Mouse (Mus musculus) kidney, adult 11 months (tissue): ENCODE data around the gene Chp2.
"Not testable (repeated sequence)": the region's sequence is repeated elsewhere in the genome, so short reads cannot be mapped to it uniquely, and the experiment has no call there.

ENCODE experiments used
- DNase-seq: peaks from one replicate; pipeline ENCODE4 v3.0.0; 2022

The Chp2 gene

DNA sequence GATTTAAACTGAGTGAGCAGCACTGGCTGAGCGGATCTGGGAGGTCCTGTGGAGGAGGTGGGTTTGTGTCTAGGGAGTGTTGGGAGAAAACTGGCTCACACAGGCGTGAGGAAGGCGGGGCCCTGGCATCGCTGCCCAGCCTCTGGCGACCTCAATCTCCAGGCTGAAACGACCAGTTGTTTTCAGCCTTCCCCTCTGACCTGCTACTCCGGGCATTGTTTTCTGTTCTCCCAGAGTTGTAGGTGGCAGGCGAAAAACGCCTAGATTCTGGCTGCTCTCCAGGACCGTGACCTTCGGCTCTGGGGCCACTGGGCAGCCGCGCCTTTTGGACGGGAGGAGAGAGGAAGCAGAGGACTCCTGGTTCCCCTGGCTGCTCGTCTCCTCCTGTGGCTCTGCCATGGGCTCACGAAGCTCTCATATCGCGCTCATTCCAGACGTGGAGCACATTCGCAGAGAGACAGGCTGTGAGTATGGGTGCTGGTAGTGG is at the start of gene Chp2:
TSS of gene Chp2 (plus strand) at position 182 of the 487 bp plus-strand sequence.
- DNase-seq, result peak; percentile 19

DNA sequence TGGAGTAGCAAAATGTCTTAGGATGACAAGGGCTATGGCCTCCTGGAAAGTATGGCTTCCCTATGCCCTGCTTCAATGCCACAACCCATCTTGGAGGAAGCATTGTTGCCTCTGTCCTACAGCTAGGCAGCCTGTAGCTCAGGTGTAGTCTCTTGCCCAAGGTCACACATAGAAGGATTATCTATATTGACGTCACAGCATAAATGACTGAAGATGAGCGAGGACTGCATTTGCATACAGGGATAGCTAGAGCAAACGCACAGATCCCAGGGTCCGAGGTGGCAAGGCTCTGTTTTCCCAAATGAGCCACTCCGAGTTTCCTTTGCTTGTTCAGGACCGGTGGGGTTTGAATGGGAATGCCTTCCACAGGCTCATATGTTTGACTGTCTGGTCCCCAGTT is 48.6 kb upstream of the Chp2 start:
- DNase-seq, result no peak

DNA sequence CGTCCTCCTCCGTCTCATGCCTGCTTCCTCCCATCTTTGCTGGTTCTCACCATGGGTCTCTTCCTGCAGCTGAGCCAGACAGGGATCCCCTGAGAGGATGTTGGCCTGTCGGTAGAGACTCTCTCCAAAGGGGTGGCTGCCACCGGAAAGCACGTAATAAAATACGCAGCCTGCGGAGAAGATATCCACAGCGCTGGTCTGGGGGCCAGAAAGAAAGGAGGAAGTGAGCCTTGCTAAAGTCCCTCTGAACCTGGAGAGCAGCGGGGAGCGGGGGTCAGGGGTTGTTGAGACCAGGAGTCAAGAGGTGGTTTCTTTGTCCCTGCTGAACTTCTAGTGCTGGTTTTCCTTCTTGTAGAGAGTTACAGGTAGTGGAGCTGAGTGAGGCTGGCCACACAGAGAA is 47.7 kb upstream of the Chp2 start:
- DNase-seq, result no peak

DNA sequence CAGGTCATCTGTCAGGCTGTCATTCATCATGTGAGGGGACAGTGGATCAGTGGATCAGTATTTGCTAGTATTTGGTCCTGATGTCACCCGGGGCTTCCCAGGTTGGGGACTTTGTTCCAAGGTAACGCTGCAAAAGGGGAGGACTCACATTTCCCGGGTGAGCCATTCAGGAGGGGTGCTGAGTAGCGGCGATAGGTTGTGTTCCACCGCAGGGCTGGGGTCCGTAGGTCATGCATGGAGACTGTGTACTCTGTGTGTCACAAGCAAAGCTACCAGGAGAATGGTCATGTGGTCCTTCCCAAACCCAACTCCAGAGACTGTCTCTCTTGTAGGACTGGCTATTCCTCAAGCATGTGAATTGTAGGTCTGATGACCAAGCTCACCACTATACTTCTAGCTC is 38.6 kb upstream of the Chp2 start:
- DNase-seq, result no peak

DNA sequence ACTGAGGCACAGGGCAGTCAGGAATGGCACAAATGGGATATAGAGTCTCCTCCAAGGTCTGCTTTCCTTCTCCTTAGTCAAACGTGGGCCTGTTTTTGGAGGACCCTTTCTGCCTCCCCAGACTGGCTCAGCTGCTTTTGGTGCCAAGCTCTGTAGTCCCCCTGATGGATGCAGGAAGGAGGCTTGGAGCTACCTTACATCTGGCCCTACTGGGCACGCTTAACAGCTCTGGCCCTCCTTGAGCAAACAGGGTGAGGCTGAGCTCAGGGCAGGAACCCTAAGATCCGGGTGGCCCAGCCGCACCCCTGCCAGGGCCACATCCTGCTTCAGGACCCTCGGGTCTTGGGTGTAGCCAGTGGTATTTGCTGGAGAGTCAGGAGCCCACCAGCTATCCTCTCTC is 34.7 kb upstream of the Chp2 start:
- no peak for DNase-seq

DNA sequence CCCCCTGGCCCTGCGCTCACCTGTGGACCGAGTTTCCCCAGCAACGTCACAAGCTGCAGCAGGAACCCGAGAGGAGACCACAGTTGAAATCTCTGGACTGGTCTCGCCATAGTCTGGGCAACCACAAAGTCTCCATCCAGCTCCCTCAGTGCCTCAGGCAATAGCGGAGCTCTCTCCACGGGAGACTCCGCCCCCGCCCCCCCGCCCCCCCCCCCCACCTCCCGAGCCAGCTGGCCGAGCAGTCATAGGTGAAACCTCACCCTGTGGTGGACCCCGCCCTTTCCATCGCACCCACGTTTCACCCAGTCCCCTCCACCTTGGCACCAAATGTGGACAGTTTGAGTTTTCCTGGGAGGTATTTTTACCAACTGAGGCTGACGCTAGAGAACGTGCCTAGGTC is 33.3 kb upstream of the Chp2 start, which contains the start of gene Ern2:
TSS of gene Ern2 (minus strand) at position 165 of the 400 bp plus-strand sequence.
- no peak for DNase-seq

DNA sequence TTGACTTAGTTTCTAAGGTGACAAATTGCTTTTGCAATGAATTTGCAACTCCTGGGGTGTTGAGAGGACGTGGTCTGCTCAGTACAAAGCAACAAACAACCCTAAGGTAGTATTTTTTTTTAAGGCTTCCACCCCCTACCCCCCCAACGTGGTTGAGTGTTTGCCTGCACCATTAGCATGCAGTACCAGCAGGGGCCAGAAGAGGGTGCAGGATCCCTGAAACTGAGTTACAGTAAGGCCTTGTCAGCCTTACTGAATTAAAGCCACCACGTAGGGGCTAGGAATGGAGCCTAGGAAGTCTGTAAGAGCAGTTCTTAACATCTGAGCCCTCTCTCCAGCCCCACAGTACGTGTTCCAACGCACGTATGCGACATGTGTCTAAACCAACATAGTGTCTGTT is 29.8 kb upstream of the Chp2 start:
- peak; percentile 7 for DNase-seq

DNA sequence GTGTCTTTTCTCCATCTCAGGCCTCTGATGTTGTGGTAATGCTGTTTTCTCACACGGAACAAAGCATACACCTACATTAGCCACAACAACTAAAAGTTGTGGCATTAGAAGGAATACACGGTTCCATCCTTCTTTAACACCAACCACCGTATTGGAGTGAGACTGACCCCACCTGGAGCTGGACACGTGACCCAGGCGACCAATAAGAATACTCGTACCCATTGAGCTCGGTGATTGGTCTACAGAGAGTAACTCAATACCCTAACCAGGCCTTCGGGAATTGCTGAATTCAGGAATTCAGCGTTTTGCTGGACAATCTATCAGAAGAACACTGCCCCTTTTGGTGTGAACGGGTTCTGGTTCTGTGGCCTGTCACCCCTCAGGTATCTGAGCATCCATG is 28.2 kb upstream of the Chp2 start:
- DNase-seq, result no peak

DNA sequence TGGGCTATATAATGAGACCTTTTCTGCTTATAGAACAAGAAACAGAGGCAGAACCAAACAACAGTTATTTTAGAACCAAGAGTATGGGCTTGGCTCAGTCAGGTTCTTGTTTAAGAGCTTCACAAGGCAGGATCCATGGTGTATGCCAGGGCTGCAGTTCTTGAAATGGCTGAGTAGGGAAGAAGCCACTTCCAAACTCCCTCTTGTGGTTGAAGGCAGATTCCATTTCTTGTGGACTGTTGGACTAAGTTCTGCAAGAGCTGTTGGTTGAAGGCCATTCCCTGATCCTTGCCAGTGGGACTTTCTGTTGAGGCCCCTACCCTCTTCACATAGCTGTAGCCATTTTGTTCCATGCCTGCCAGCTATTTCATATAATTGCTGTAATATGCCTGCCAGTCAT is 25.4 kb upstream of the Chp2 start:
- DNase-seq, result no peak

DNA sequence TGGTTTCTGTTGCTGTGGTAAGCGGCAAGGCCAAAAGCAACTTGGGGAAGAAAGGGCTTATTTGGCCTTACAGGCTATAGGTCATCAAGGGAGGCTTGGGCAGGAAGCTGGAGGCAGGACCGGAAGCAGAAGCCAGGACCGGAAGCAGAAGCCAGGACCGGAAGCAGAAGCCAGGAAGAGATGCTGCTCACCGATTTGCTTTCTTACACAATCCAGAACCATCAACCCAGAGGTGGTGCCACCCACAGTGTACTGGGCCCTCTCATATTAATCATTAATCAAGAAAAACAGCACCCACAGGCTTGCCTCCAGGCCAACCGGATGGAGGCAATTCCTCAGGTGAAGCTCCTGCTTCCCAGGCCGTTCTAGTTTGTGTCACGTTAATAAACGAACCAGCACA is 22.5 kb upstream of the Chp2 start:
- DNase-seq, result peak; percentile 64

DNA sequence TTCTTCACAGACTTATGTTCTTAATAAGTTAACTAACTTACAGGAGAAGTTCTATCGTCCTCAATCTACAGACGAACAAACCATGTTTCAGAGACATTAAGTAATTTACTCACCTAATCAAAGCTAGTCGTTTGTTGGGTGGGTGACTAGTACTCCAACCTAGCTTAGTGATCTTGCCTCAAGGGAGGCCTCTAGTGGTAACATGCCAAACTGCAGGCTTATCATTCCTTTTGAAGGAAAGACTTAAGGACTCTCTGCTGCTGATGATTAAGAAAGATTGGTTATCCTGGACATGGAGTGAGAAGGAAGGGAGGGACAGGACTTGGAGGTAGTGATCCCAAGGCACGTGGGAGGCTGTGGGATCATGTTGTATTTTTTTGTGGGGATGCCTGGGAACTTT is 22.0 kb upstream of the Chp2 start:
- DNase-seq, result peak; percentile 28

DNA sequence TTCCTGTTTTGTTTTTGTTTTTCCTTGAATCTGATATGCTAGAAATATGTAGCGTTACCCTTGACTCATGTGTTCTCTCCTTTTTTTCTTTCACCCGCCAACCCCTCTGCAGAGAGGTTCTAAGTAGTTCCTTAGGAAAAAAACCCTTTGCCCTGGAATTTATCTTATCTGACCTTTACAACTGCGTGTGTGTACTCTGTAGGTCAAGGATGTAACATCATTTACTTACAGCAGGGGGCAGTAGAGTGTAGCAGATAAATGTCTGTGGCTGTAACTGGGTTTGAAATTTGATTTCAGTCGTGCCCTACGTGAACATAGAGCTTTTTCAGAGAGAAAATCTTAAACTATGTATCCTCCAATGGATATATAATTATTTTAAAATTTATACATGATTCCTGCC is 20.0 kb upstream of the Chp2 start:
- DNase-seq, result no peak

DNA sequence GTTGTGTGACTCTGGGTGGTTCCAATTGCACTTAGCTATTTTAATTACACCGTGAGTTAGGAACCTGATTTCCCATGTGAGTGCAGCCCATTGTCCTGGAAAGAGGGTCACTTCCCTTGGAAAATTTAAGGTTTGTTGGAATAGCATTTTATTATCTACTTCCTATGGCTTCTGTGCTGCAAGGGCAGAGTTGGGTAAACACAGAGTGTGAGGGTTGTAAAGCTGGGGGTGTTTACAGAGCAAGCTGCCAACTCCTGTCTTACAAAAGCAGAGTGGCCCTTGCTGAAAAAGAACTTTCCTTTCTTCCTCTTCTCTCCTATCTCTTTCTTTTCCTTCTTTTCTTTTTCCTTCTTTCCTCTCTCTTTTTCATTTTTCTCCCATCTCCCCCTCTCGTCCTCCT is 15.4 kb upstream of the Chp2 start:
- DNase-seq, result no peak

DNA sequence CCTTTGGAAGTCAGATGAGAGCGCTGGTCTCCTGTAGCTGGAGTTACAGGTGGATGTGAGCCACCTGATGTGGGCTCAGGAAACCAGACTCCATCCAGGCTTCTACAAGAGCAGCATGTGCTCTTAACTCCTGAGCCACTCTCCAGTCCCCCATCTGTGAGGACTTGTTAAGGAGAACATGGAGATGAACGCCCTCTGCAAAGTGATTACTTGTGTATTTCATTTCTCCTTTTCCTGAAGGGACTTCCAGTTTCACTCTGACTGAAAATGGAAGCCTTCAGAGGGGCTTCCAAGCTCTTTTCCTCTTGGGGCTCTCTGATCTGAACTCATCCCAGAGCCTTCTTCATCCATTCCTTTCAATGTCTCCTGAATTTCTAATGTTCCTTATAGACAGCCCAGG is 13.2 kb upstream of the Chp2 start:
- DNase-seq, result no peak

DNA sequence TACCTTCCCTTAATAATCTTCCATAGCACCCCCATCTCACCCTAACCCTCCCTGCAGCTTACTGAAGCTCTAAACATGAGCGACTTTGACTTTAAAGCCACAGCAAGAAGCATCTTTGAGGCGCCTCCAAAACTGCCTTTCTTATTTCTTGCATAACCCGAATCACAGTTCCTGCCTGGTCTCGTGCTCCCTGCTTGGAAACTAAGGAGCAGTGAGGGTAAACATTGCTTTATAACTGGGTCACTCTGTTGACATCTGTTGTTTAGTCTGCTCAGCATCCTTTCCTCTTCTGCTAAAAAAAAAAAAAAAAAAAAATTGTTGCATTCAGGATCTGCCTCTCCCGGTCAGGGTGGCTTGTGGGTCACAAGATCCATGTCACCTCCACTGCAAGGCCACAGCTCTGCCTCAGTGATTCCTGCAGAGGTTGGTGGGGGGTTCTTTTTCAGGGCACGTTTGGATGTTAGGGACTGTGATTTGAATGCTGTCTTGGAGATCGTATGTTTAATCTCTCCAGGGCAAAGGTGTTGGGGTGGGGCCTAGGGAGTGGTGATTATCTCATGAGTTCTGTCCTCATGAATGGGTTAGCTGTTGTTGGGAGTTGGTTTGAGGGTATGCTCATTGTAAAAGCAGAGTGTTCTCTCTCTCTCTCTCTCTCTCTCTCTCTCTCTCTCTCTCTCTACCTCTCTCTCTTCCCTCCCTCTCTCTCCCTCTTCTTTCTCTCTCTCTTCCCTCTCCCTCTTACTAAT is 10.8 kb upstream of the Chp2 start:
- DNase-seq, result no peak

DNA sequence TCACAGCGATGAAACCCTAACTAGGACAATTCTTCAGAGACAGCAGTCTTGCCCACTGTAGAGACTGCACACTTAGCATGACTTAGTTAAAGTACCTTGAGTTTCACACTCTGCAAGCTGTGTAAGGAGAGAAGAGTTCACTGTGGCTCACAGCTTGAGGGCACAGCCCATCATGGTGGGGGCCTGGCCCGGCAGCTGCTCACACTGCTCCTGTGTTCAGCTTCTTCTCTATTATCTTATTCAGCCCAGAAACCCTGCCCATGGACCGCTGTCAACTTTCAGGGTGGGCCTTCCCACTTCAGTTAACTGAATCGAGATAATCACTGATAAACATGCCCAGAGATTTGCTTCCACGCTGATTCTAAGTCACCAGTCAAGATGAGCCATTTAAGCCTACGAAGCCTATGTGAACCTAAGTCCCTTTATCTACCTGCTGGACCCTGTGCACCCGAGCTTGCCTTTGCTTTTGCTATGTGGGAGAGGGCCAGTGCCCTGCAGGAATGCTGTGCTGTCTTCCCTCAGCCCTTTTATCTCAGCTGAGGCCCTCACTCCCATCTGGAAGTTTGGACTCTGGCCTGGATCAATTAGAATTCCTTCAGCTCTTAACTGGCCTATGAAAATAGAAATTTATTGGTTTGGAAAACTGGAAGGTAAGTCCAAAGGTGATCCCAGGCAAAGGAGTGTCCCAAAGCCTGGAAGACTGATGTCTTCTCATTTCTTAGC is 6.9 kb downstream of the Chp2 start:
- no peak for DNase-seq

DNA sequence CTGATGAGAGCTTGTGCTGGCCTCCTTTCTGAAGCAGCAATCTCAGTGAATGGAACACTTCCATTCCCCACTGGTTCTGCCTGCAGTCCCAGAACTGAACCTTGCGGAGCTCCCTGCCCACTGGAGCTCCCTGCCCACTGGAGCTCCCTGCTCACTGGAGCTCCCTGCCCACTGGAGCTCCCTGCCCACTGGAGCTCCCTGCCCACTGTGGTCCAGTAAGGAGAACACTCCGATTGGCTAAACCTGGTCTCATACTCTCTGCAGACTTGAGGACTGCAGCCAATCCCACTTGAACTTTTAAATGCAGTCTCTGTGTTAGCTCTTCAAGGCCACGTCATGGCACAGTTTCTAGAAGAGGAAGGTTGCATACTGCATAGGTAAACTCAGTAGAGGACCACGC is 7.4 kb downstream of the Chp2 start:
- DNase-seq, result no peak

DNA sequence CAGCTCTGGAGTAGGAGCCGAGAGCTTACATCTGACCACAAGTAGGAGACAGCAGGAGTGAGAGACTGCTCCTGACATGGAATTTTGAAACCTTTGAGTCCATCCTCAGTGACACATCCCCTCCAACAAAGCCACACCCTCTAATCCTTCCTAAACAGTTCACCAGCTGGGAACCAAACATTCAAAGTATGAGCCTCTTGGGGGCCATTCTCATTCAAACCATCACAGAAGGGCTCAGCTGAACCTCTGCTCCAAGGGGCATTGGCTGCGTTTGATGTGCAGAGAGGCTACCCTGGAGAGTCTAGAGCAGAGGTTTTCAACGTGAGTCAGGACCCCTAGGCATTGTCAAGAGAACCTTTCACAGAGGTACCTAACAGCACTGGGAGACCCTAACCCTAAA is 10.0 kb downstream of the Chp2 start:
- no peak for DNase-seq

DNA sequence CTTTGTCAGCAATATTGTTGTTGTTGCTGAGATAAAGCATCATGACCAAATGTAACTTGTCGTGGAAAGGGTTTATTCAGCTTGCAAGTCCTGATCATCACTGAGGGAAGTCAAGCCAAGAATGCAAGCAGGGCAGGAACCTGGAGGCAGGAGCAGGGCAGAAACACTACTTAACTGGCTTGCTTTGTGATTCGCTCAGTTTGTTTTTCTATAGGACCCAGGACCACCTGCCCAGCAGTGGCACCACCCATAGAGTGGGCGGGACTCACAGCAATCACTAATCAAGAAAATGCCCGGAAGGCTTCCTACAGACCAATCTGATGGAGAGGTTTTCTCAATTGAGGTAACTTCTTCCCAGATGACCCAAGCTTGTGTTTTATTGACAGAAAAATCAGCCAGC is 10.6 kb downstream of the Chp2 start:
- DNase-seq, result no peak

DNA sequence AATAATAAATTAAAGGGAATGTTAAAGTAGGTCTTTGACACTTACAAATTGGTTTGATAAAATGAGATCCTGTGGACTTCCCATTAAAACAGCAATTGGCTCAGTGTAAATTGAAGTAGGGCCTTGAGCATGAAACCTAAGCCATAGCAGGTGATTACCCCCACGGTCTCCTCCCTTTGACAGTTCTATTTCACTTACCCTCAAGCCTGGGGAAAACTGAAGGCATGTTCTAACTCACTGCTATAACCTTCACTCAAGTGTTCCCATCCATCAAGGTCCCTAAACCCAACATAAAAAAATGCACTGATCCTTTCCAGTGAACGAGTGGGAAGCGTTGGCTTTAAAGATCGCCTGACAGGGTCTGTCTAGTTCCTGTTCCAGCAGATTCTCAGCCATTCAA is 11.6 kb downstream of the Chp2 start:
- DNase-seq, result no peak

DNA sequence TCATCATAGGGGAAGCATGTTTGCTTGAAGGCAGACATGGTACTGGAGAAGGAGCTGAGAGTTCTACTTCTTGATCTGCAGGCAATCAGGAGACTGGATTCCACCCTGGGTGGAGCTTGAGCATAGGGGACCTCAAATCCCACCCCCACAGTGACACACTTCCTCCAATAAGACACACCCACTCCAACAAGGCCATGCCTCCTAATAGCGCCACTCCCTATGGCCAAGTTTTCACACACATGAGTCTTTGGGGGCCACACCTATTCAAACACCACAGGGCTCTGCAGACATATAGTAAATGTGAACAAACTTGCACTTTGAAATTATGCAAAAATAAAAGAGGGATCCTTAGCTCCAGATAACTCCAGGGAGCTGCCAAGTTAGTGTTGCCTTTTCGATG is 19.6 kb downstream of the Chp2 start:
- no peak for DNase-seq

DNA sequence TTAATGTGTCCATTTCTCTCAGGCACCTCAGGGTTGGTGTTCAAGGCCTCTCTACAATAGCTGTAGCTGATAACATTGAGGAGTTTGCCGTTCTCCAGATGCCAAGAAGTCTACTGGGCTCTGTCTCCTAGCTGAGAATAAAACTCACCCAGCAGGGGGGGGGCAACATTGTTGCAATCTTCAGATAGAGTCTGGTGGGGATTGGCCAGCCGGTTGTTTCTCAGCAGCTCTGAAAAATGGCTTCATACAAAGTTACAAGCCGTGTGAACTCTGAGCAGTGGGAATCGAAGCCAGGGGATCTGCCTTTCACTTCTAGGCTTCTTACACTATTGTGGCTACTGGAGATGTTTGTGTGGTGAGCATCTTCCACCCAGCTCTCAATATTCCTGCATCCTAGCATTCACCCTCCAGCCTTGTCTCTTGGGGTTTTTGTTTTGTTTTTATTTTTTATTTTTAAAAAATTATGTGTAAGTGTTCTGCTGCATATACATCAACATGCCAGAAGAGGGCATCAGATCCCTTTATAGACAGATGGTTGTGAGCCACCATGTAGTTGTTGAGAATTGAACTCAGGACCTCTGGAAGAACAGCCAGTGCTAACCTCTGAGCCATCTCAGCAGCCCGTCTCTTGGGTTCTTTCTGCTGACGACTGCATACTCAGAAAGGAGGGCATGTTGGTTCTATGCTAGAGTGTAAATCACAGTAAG is 21.3 kb downstream of the Chp2 start:
- no peak for DNase-seq

DNA sequence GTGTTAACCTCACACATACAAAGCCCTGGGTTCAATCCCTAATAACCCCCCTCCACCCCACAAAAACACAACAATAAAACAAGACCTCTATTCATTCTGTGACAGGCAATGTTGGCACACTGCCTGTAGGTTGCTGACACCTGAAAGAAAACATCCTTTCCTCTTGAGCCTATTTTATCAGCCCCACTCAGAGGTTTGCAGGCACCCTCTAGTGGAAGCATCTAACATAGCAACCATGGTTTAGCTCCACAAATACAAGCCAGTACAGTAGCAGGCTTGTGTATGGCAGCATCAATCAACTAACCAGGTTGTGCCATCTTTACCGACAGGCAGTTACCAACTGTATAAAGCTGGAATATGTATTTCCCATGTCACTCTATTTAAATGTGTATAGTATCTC is 23.0 kb downstream of the Chp2 start:
- peak; percentile 13 for DNase-seq

DNA sequence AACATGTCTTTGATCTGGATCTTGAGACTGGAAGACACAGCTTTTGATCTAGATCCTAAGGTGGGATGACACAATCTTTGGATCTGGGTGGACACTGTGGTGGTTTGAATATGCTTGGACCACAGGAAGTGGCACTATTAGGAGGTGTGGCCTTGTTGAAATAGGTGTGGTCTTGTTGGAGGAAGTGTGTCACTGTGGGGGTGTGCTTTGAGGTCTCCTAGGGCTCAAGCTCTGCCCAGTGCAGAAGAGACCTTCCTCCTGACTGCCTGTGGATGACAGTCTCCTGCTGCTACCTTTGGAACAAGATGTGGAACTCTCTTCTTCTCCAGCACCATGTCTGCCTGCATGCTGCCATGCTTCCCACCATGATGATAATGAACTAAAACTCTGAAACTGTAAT is 23.4 kb downstream of the Chp2 start:
- not testable (repeated sequence) for DNase-seq
